Mouse (Mus musculus): ENCODE measurements around the gene Chic2. TPM values are rescaled to one million over a fixed set of nuclear protein-coding genes. Genes with fewer than 3 reads are reported as not detected.

The Chic2 gene
- total and polyA plus RNA-seq, 3 experiments: 33.4 to 100 (median 41.1) TPM

GRCm38 (mm10) chr5:75071951-75072350, 27.4 kb upstream of the Chic2 start:
- no peak for DNase-seq (ENCODE audit: low read depth, low spot score)
- Histone ChIP-seq H3K4me3 (ENCODE audit: control insufficient read depth in 1 of 2, insufficient read depth in 1 of 2, low read depth in 2 of 2, low read length in 2 of 2) (no peak overlapping the region), H3K4me1 (ENCODE audit: control insufficient read depth in 1 of 2, insufficient read depth in 2 of 2, low read length in 2 of 2) (no peaks in the 10 kb centered on the region), H3K27me3 (ENCODE audit: control insufficient read depth in 1 of 2, insufficient read depth in 2 of 2, low read length in 2 of 2) (peaks cover 2 to 11% of the 10 kb centered on the region in 2 experiments; a peak in 2 of 4 replicates), H3K9me3 (replicated peaks; ENCODE audit: insufficient read depth, low read length) (no peaks in the 10 kb centered on the region), H3K9ac (ENCODE audit: control insufficient read depth, low read depth, low read length, poor library complexity, severe bottlenecking) (no peak overlapping the region), H3K27ac (ENCODE audit: control insufficient read depth, low read depth, low read length) (no peak overlapping the region), H3K36me3 (ENCODE audit: control insufficient read depth in 1 of 2, insufficient read depth in 2 of 2, low read length in 2 of 2) (no peaks in the 10 kb centered on the region), H3K79me2 (ENCODE audit: control insufficient read depth, insufficient read depth, low read length, poor library complexity) (no peaks in the 10 kb centered on the region)
- TF ChIP-seq MAZ (IDR thresholded peaks at IDR 0.05; ENCODE audit: low read depth, low read length): no peak
- TF ChIP-seq USF2 (IDR thresholded peaks at IDR 0.05; ENCODE audit: borderline replicate concordance in 1 of 2, insufficient read depth in 1 of 2, low read depth in 1 of 2, low read length in 2 of 2): no peak
- TF ChIP-seq CHD1 (IDR thresholded peaks at IDR 0.05; ENCODE audit: low read depth, low read length): no peak
- no peak for TF ChIP-seq MEF2A (IDR thresholded peaks at IDR 0.05; ENCODE audit: extremely low read depth, insufficient replicate concordance, low read depth, low read length, poor library complexity, severe bottlenecking)
- TF ChIP-seq MAFK (IDR thresholded peaks at IDR 0.05; ENCODE audit: borderline replicate concordance, low read depth, low read length): no peak
- no peak for TF ChIP-seq RAD21 (IDR thresholded peaks at IDR 0.05; ENCODE audit: low read depth, low read length)
- TF ChIP-seq CTCF (IDR thresholded peaks at IDR 0.05 in 2 of 3, conservative IDR thresholded peaks at IDR 0.05 in 1 of 3; ENCODE audit: control insufficient read depth in 1 of 3, insufficient read depth in 1 of 3, low read depth in 2 of 3, low read length in 3 of 3, poor library complexity in 1 of 3, severe bottlenecking in 1 of 3): no peak
- TF ChIP-seq EP300 (IDR thresholded peaks at IDR 0.05; ENCODE audit: low read depth in 1 of 2, low read length in 2 of 2): no peak
- no peak for TF ChIP-seq HCFC1 (IDR thresholded peaks at IDR 0.05; ENCODE audit: low read depth, low read length)
- TF ChIP-seq ELF1 (IDR thresholded peaks at IDR 0.05; ENCODE audit: low read depth, low read length): no peak
- no peak for TF ChIP-seq CHD2 (IDR thresholded peaks at IDR 0.05; ENCODE audit: low read length)
- TF ChIP-seq SMC3 (IDR thresholded peaks at IDR 0.05; ENCODE audit: low read depth, low read length): no peak
- no peak for TF ChIP-seq RCOR1 (IDR thresholded peaks at IDR 0.05; ENCODE audit: low read depth, low read length)
- TF ChIP-seq MYC (IDR thresholded peaks at IDR 0.05; ENCODE audit: low read depth, low read length): no peak
- no peak for TF ChIP-seq USF1 (IDR thresholded peaks at IDR 0.05; ENCODE audit: low read depth, low read length)

GRCm38 (mm10) chr5:75070656-75071375, 26.2 kb upstream of the Chic2 start:
- no peak for DNase-seq (ENCODE audit: low read depth, low spot score)
- H3K79me2 ChIP-seq (ENCODE audit: control insufficient read depth, insufficient read depth, low read length, poor library complexity): no peaks in the 10 kb centered on the region
- H3K4me1 ChIP-seq (ENCODE audit: control insufficient read depth in 1 of 2, insufficient read depth in 2 of 2, low read length in 2 of 2): no peaks in the 10 kb centered on the region
- H3K9ac ChIP-seq (ENCODE audit: control insufficient read depth, low read depth, low read length, poor library complexity, severe bottlenecking): no peak overlapping the region
- H3K27me3 ChIP-seq (ENCODE audit: control insufficient read depth in 1 of 2, insufficient read depth in 2 of 2, low read length in 2 of 2): peaks cover 2 to 11% of the 10 kb centered on the region in 2 experiments; a peak in 2 of 4 replicates
- no peaks in the 10 kb centered on the region for H3K9me3 ChIP-seq (replicated peaks; ENCODE audit: insufficient read depth, low read length)
- no peak for TF ChIP-seq E2F4 (IDR thresholded peaks at IDR 0.05; ENCODE audit: borderline replicate concordance, low read depth, low read length)
- no peak for TF ChIP-seq NELFE (IDR thresholded peaks at IDR 0.05; ENCODE audit: low read depth, low read length)
- no peak for TF ChIP-seq ZC3H11A (IDR thresholded peaks at IDR 0.05; ENCODE audit: low read depth, low read length)
- no peak for TF ChIP-seq MEF2A (IDR thresholded peaks at IDR 0.05; ENCODE audit: extremely low read depth, insufficient replicate concordance, low read depth, low read length, poor library complexity, severe bottlenecking)
- TF ChIP-seq SMC3 (IDR thresholded peaks at IDR 0.05; ENCODE audit: low read depth, low read length): no peak
- no peak for TF ChIP-seq GABPA (IDR thresholded peaks at IDR 0.05; ENCODE audit: low read depth, low read length)
- TF ChIP-seq KAT2A (conservative IDR thresholded peaks at IDR 0.05; ENCODE audit: low read depth, low read length): no peak
- no peak for TF ChIP-seq POLR2AphosphoS5 (IDR thresholded peaks at IDR 0.05; ENCODE audit: borderline replicate concordance, low read depth, low read length)
- no peak for TF ChIP-seq RAD21 (IDR thresholded peaks at IDR 0.05; ENCODE audit: low read depth, low read length)
- no peak for TF ChIP-seq BHLHE40 (IDR thresholded peaks at IDR 0.05; ENCODE audit: borderline replicate concordance, low read depth, low read length)
- TF ChIP-seq TBP (IDR thresholded peaks at IDR 0.05; ENCODE audit: low read depth, low read length): no peak
- TF ChIP-seq ELF1 (IDR thresholded peaks at IDR 0.05; ENCODE audit: low read depth, low read length): no peak
- no peak for TF ChIP-seq USF2 (IDR thresholded peaks at IDR 0.05; ENCODE audit: borderline replicate concordance in 1 of 2, insufficient read depth in 1 of 2, low read depth in 1 of 2, low read length in 2 of 2)
- no peak for TF ChIP-seq MAFK (IDR thresholded peaks at IDR 0.05; ENCODE audit: borderline replicate concordance, low read depth, low read length)
- H3K36me3 ChIP-seq (ENCODE audit: control insufficient read depth in 1 of 2, insufficient read depth in 2 of 2, low read length in 2 of 2): no peaks in the 10 kb centered on the region
- no peak overlapping the region for H3K4me3 ChIP-seq (ENCODE audit: control insufficient read depth in 1 of 2, insufficient read depth in 1 of 2, low read depth in 2 of 2, low read length in 2 of 2)
- H3K27ac ChIP-seq (ENCODE audit: control insufficient read depth, low read depth, low read length): no peak overlapping the region

Measured in MEL (cell line).